Mouse (Mus musculus) ES-CJ7 (cell line): ENCODE measurements around the gene Galr2.

Experiments
- DNase-seq: peaks from one replicate; pipeline ENCODE4 v3.0.0; 2011; ENCODE audit warnings: low read depth, low spot score

Gene Galr2

DNA sequence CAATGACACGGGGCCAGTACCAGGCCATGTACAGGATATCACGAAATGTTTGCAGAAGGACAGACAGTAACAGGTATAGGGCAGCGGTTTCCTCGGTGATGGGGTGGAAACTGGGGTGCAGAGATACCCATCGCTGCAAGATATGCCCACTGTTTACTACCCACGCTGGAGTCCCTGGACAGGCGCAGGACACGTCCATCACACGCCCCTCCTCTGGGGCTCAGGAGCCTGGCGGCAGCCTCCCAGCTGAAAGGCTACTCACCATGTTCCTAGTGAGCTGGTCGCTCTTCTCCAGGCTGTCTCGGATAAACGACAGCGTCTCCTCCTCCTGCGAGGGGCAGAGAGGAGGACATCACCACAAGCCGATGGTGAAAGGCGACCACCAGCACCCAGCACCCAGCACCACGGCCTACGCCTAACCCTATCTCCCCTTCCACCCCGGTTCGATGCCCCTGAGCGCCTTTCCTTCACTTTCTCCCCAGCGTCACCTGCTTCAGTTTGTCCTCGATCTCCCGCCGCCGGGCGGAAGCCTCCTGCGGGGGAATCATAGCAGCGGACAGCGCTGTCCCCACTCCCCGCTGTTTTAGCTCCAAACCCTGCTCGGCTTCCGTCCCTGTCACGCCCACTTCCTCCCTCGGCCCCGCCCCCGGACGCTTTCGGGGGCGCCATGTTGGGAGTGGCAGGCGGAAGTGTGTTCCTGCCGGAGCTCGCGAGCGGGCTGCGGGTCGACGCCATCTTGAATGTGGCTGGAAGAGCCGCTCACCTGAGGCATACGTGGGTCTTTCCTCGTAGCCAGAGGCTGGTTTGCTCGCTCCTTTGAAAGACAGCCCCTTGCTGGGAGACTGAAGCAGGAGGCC lies 25.6 kb downstream of the Galr2 start:
- peak; percentile 90 for DNase-seq

DNA sequence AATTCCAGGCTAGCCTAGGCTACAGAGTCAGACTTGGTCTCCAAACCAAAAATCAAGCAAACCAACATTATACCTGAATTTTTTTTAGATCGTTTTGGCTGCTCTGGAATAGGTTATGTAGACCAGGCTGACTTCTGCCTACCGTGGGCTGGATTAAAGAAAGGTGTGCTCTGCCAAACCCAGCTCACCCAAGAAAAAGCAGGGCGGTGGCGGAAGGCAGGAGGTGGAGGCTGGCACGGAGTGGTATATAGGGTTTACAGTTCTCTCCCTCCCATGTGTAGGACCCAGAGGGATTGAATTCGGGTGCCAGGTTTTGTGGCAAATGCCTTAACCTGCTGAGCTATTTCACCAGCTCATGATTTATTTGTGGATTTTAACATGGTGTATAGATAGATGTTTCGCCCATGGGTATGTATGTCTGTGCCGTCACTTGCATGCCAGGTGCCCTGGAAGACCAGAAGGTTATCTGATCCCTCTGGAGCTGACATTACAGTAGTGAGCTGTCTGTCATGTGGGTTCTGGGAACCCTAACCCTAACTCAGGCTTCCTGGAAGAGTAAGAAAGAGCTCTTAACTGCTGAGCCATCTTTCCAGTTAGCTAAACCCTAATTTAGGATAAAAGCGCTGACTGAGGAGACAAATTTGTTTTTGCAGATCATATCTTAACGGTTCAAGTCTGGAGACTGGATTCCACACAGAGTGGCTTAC lies 26.4 kb downstream of the Galr2 start, which contains the start of gene Exoc7:
Gene Exoc7, minus strand, starts transcription at position 215 of the 707 bp plus-strand sequence.
- no peak for DNase-seq

DNA sequence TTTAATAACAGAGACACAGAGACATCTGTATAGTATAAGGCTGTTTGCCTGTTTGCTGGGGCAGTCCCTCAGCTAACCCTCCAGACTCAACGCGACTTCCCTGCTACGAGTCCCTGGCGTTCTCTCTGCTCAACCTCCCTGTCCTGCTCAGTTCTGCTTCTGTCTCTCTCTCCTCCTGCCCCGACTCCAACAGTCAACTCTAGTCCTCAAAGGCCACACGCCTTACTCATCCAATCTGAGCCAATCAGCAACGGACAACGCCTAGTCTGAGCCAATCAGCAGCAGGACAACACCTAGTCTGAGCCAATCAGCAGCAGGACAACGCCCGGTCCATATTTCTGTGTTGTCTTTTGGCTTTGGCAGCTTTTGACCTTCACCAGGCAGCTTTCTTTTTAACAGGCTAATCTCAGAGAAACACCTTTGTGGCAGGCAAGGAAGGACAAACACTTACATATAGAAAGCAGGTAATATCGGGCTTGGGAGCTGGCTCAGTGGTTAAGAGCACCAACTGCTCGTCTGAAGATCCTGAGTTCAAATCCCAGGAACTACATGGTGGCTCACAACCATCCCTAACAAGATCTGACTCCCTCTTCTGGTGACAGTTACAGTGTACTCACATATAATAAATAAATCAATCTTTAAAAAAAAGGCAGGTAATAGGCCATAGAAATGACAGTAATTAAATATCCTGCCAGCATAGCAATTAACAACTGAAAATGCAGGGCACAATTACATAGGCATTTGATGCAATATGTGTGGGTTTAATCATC lies 27.2 kb downstream of the Galr2 start:
- DNase-seq, result peak; percentile 92

DNA sequence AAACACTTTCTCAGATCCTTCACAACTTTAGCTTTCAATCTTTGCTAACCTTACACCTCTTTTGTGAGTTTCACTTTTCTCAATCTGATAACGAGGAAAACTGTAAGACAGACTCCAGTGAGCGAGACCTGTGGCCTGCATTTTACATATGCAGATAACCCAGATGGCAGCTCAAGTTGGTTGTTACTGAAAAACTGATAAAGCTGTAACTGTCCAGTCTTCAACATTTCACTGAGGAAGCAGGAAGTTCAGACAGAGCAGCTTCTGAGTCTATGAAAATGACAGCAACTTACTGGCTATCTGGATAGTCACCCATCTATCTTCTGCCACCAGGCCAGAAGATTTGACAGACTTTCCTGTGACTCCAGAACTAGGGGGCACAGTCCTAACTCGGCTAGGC lies 28.9 kb downstream of the Galr2 start:
- DNase-seq, result no peak

DNA sequence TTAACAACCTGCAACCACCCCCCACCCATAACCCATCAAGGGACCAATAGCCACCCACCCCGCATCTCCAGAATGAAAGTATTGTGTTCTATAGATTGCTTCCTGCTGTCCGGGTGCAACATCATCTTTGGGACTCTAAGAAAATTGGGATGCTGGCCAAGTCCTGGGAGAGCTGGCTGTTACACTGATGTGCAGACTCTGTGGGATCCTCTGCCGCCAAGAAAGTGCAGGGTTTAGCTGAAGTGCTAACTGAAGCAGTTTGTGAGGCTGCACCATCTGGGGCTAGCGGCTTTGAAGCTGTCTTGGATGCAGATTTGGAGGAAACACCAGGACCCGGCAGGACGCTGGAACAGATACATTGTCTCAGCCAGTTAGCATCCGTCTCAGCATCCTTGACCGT lies 30.4 kb downstream of the Galr2 start:
- no peak for DNase-seq

DNA sequence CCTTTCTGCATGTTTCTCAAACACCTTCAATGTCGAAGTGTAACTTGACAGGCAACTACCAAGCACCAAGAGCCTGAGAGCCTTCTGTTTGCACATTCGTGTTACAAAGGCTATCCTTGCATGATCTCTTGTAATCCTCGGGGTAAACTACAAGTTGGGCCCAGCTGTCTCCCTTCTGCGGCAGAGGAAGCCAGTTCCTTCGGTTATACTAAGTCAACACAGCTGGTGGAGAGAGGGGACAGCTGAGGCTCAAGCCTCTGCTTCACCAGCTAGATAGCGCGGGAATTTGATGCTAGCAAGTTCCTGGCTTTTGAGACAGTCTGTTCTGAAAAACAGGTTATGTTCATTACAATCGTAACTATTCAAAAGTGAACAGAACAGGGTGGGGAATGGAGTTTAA lies 31.6 kb downstream of the Galr2 start:
- no peak for DNase-seq

DNA sequence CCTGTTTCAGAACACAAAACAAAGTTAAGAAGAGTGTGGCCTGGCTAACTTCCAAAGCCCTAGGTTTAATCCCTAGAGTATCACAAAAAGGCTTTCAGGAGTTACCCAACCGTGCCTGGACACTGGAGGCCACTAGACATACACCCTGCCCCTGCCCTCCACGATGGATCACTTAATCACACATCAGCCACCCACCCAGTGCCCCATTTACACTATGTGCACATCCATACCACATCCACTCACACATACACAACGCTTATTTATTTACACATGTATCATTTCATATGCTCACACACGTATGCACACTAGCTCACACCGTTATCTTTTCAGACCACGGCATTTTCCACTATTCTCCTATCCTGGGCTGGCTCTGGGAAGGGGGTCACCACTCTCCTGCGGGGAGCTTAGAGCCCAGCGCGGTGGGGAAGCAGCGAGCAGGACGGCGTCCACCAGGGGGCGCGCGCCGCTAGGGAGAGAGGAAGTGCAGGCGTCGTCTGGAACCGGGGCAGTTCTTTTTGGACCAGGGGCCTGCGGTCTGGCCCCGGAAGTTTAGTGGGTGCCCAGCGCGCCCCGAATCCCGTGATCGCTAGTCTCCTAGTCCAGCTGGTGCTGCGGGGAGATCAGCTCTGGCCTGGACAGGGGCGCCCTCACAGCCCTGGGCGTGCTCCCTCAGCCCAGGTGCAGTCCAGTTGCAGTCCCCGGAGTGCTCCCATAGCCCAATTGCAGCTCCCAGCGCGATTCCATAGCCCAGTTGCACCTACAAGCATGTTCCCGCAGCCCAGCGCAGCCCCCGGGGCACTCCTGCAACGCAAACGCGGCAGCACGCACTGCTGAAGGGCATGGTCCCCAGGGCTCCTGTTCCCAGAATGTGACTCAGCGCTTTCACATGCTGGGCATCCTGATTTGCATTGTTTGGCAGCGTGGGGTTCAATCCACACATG lies 38.2 kb downstream of the Galr2 start:
- peak; percentile 79 for DNase-seq

DNA sequence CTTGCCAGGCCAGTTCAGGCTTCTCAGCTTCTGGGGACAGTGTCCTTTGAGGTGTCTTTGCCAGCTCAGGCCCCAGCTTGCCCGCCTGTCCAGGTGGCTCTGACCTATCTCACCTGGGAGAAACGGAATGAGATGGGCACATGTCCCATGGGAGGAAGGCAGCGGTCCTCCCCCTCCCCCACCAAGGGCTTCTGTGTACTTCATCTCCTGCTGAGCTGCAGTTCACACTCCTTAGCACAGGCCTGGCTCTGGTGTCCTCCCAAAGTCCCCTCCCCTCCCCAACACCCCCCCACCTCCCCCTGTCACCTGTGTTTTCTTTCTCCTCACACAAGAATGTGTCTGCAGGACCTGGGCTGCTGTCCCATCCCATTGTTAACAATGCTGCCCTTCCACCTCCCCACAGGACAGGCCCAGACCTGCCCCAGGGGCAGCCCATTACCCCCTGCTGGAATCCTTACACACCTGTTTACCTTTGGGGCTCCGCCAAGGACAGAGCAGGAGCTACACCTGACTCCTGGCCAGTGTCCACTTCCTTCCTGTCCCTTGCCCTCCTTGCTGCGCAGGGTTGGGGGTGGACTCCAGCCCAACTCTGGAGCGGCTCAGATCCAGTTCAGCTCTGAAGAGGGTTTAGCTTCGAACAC lies 46.3 kb downstream of the Galr2 start:
- DNase-seq, result peak; percentile 58

DNA sequence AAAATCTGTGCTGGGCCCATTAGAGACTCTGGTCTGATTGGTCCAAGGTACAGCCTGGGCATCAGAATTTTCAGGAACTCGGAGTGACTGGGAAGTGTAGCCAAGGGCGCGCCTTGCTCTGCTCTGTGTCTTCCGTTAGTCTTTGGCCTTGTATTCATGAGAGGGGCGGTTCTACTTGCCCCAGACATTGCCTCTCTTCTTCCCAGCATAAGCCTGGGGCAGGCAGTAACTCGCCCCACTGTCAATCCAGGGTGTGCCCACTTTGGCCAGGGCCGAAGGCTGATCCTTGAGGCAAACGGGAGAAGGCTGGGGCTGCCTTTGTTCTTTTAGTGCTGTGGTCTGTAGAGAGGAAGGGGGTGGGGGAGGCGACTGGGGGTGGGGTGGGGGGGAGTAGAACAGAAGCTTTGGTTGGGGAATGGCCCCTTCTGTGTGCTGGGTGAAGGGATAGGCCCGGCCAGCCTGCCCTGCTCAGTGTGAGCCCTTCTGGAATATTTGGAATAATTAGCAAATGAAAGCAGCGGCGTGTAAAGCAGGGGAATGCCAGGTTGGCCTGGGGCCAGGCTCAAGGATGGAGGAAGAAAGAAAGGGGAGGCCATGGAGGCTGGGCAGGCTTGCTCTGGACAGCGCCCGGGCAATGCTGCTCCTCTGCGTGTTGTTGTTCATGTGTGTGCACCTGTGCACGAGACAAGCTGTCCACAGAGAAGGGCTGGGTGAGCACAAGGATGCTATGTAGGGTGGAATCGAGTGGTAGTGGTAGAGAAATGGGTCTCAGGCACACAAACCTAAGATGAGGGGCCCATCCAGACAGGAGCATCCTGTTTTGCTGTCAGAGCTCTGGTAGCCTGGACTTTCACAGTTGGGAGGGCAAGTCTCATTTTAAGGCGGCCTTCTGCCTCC lies 48.8 kb downstream of the Galr2 start:
- DNase-seq, result peak; percentile 85

DNA sequence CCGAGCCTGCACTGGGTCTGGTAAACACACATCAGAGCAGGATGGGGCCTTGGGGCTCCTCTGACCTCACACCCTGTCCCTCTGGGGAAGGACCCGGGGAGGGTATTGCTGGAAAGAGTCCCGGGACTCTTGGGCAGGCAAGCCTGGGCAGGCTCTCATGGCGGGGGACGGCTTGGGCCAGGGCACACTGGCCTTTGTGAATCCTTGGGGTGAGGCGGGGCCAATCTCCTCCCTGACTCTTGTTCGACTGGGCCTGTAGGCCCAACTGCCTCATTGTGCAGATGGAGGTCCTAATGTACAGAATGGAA lies 49.4 kb downstream of the Galr2 start:
- no peak for DNase-seq

DNA sequence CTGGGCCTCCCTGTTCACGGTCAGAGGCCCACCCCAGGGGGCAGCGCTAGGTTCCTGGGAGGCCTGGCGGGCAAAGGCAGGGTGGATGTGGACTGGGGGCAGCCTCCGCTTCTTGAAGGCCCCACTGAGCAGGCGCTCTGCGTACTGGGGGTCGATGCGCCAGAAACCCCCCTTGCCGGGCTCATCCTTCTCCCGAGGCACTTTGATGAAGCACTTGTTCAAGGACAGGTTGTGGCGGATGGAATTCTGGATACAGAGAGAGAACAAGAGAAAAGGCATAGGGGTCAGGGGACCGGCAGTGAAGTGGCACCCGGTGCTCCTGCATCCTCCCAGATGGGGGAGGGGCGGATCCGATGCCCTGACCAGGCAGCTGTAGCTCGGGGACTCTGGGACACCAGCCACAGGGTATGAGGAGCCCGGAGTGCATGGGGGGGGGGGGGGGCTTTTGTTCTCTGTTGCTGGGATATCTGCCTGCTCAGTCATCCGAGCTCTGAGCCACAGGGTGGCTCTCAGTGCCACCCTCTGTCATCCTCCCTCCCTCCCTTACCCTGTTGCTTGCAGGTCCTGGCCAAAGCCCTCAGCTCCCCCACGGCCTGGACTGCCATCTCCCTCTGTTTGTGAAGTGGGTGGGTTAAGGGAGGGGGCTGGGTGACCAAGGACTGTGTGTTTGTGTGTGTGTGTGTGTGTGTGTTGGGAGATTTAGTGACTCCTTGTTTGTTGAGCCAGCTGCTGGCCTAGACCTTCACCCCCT lies 51.7 kb downstream of the Galr2 start:
- no peak for DNase-seq

DNA sequence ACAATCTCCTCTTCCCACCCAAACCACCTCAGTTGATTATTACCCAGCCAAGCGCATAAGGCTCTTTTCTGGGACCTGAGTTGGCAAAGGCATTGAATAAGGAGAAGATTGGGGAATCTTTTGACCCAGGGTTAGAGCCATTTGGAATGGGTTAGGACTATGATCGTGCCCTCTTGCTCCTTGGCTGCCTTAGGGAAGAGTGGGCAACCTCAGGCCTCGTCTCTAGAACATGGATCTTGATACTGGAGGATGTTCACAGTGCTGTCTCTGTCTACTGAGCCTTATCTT lies 52.2 kb downstream of the Galr2 start:
- DNase-seq, result no peak
